Mouse (Mus musculus): Measurements from ENCODE around the gene Bfsp2. TPM values are rescaled to one million over a fixed set of nuclear protein-coding genes. Genes with fewer than 3 reads are reported as not detected.

The Bfsp2 gene
- polyA plus RNA-seq, 1 experiment from 2014 or later = 0.62 TPM

- no peak overlapping the region for H3K4me2 ChIP-seq (replicated peaks)
- no peaks in the 10 kb centered on the region for H3K36me3 ChIP-seq
- ATAC-seq (ENCODE audit: low FRiP score, low read depth) = no peak
- H3K9ac ChIP-seq = no peak overlapping the region
- H3K9me3 ChIP-seq = no peaks in the 10 kb centered on the region
- H3K4me1 ChIP-seq = peaks cover 7% of the 10 kb centered on the region; the same call in 1 of the 2 replicates
- H3K27me3 ChIP-seq (replicated peaks) = no peaks in the 10 kb centered on the region
- no peak overlapping the region for H3K27ac ChIP-seq
- no peak overlapping the region for H3K4me3 ChIP-seq
- 52% methylated on average over 8 of the region's 8 CpGs for WGBS
These were observed 492 bp upstream of the Bfsp2 start for GRCm38 (mm10) chr9:103480603-103481220.

DNA sequence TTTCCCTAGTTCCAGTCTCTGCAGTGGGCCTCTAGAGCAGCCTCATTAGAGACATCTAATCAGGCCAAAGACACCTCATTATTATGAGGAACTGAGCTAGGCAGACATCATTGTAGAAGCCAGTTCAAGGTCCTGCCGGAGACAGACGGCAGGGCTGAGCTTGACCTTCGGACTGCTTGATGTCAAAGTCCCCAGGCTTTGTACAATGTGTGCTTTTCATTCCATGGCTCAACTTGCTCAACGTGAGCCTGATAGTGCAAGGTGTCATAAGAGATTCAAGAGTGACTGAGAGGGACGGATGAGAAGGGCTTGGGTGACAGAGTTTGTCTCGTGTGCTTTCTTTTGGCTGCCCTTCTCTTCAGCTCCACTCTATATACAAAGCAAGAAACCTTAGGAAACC, 4.8 kb downstream of the Bfsp2 start:
- Histone ChIP-seq H3K27me3 (replicated peaks) (no peaks in the 10 kb centered on the region), H3K27ac (no peak overlapping the region), H3K4me3 (no peak overlapping the region), H3K36me3 (no peaks in the 10 kb centered on the region), H3K9me3 (no peaks in the 10 kb centered on the region), H3K4me2 (replicated peaks) (no peak overlapping the region), H3K9ac (no peak overlapping the region), H3K4me1 (peaks cover 23% of the 10 kb centered on the region)
- no peak for ATAC-seq (ENCODE audit: low FRiP score, low read depth)
- WGBS = 87% methylated on average over 6 of the region's 6 CpGs

DNA sequence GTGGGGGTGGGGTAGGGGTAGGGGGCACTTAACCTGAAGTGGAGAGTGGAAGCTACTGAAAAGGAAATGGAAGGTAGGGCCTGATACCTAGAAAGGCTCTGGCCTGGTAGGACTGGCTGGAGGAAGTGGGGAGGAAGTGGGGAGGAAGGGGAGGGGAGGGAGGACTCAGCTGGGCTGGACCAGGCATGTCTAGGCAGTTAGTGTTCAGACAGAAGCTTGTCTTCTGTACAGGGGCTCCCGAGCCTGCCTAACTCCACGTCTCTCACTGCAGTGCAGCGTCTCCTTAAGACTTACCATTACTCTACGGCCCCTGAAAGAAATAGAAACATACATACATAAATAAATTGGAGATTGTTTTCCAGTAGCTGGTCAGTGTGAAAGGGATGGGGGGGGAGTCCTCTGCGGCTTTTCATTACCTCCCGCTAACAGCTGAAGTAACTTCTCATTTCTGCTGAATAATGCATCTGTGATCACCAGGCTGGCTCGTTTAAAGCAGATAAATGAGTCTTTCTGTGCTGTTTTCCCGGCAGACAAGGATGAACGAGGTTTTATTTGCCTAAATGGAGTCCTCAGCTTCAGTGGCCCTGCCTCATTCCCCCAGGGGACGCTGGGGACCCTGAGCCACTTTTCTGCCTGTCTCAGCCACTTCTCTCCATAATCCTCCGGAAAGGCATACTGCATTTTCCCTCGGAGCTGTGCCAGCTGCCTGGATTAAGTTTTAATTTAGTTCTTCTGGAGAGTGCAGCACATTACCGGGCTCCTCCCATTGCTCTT, 6.1 kb downstream of the Bfsp2 start:
- ATAC-seq (ENCODE audit: low FRiP score, low read depth) = peak; percentile 49
- Histone ChIP-seq H3K9me3 (no peaks in the 10 kb centered on the region), H3K27me3 (replicated peaks) (no peaks in the 10 kb centered on the region), H3K9ac (no peak overlapping the region), H3K4me2 (replicated peaks) (peak overlapping the region; percentile 32; the same call in 1 of the 2 replicates), H3K27ac (no peak overlapping the region; the same call in 1 of the 2 replicates), H3K4me3 (no peak overlapping the region), H3K4me1 (peaks cover 28% of the 10 kb centered on the region), H3K36me3 (no peaks in the 10 kb centered on the region)
- 22% methylated on average over 13 of the region's 13 CpGs for WGBS

- Histone ChIP-seq H3K4me2 (replicated peaks) (no peak overlapping the region), H3K4me1 (peaks cover 28% of the 10 kb centered on the region), H3K27ac (no peak overlapping the region), H3K27me3 (replicated peaks) (no peaks in the 10 kb centered on the region), H3K36me3 (no peaks in the 10 kb centered on the region), H3K4me3 (no peak overlapping the region), H3K9ac (no peak overlapping the region), H3K9me3 (no peaks in the 10 kb centered on the region)
- 36% methylated on average over 11 of the region's 11 CpGs for whole genome bisulfite sequencing
- ATAC-seq (ENCODE audit: low FRiP score, low read depth) = no peak
These were observed 8.4 kb downstream of the Bfsp2 start for GRCm38 (mm10) chr9:103471784-103472183.

DNA sequence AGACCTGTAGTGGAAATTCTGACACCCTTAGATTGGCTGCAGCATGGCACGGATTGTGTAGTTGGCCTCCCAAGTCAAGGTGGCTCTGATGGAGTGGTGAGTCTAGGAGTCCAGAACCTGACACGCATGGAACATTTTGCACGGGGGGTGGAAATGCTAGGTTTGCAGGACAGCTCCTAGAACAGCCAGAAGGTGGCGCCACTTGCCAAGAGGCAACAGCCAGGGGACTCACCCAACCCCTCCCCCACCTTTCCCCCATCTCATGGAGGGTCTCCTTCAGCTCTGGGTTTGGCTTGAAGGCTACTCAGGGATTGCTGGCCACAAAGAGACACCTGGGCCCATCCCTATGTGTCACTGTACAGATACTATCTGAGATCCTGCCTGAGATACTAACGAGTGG, 10.7 kb downstream of the Bfsp2 start:
- Histone ChIP-seq H3K9me3 (no peaks in the 10 kb centered on the region), H3K4me2 (replicated peaks) (no peak overlapping the region), H3K36me3 (no peaks in the 10 kb centered on the region), H3K27ac (no peak overlapping the region), H3K4me3 (no peak overlapping the region), H3K4me1 (peaks cover 28% of the 10 kb centered on the region), H3K27me3 (replicated peaks) (no peaks in the 10 kb centered on the region), H3K9ac (no peak overlapping the region)
- WGBS = 72% methylated on average over 5 of the region's 5 CpGs
- no peak for ATAC-seq (ENCODE audit: low FRiP score, low read depth)

- Histone ChIP-seq H3K27me3 (replicated peaks) (no peaks in the 10 kb centered on the region), H3K9ac (no peak overlapping the region), H3K4me3 (no peak overlapping the region), H3K27ac (no peak overlapping the region), H3K4me2 (replicated peaks) (no peak overlapping the region), H3K36me3 (no peaks in the 10 kb centered on the region), H3K9me3 (no peaks in the 10 kb centered on the region), H3K4me1 (peaks cover 23% of the 10 kb centered on the region)
- ATAC-seq (ENCODE audit: low FRiP score, low read depth) = no peak
- WGBS = 76% methylated on average over 7 of the region's 7 CpGs
These were observed 11.3 kb downstream of the Bfsp2 start for GRCm38 (mm10) chr9:103468911-103469310.

GRCm38 (mm10) chr9:103465711-103466220, 14.5 kb downstream of the Bfsp2 start:
- Histone ChIP-seq H3K27ac (0 out of 2 replicates have a peak overlapping the region, but pooled peaks have one; percentile 6), H3K27me3 (replicated peaks) (no peaks in the 10 kb centered on the region), H3K9ac (no peak overlapping the region), H3K36me3 (no peaks in the 10 kb centered on the region), H3K9me3 (no peaks in the 10 kb centered on the region), H3K4me2 (replicated peaks) (no peak overlapping the region), H3K4me3 (no peak overlapping the region), H3K4me1 (peaks cover 7% of the 10 kb centered on the region; the same call in 1 of the 2 replicates)
- peak; percentile 65; the same call in 1 of the 2 replicates for ATAC-seq (ENCODE audit: low FRiP score, low read depth)
- 40% methylated on average over 13 of the region's 13 CpGs for WGBS

DNA sequence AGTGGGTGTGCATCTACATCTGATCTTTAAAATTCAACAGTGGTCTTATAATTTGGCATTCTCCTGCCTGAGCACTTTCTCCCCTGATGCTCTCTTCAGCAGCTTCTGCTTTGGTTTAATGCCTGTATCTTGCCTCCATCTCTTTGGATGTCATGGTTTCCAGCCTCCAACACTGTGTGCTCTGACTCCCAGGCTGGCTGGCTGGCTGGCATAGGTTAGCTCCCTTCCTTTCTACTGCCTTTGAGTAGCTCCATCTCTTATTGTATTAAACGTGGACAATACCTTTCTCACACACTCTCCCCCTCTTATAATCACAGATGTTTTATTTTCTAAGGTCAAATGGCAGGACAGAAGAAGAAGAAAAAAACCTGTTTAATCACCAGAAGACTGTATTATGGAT, 14.9 kb downstream of the Bfsp2 start:
- H3K9ac ChIP-seq = no peak overlapping the region
- H3K4me3 ChIP-seq = no peak overlapping the region
- H3K4me1 ChIP-seq = peaks cover 5% of the 10 kb centered on the region; the same call in 1 of the 2 replicates
- H3K9me3 ChIP-seq = no peaks in the 10 kb centered on the region
- WGBS = 21% methylated on average over 1 of the region's 1 CpGs
- H3K4me2 ChIP-seq (replicated peaks) = no peak overlapping the region
- no peak overlapping the region for H3K27ac ChIP-seq
- no peak for ATAC-seq (ENCODE audit: low FRiP score, low read depth)
- no peaks in the 10 kb centered on the region for H3K27me3 ChIP-seq (replicated peaks)
- no peaks in the 10 kb centered on the region for H3K36me3 ChIP-seq

DNA sequence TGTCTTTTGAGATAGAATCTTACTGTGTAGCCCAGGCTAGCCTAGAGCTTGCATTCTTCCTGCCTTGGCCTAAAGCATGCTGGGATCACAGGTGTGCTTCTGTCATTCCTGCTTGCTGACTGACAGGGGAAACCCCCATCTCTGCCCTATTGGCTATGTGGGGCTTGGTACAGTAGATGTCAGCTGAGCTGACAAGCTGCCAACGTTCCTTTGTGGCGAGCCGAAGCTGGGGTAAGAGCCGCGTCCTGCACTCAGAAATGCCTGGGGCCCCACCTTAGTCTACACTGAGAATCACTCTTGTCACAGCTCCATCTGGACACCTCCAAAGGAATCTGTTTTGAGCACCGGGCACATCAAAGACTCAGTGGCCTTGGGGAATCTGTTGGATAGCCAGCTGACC, 16.4 kb downstream of the Bfsp2 start:
- Histone ChIP-seq H3K4me1 (no peaks in the 10 kb centered on the region; the same call in 1 of the 2 replicates), H3K4me3 (no peak overlapping the region), H3K4me2 (replicated peaks) (no peak overlapping the region), H3K9me3 (no peaks in the 10 kb centered on the region), H3K27ac (no peak overlapping the region), H3K27me3 (replicated peaks) (no peaks in the 10 kb centered on the region), H3K36me3 (no peaks in the 10 kb centered on the region), H3K9ac (no peak overlapping the region)
- WGBS = 73% methylated on average over 6 of the region's 6 CpGs
- ATAC-seq (ENCODE audit: low FRiP score, low read depth) = no peak

DNA sequence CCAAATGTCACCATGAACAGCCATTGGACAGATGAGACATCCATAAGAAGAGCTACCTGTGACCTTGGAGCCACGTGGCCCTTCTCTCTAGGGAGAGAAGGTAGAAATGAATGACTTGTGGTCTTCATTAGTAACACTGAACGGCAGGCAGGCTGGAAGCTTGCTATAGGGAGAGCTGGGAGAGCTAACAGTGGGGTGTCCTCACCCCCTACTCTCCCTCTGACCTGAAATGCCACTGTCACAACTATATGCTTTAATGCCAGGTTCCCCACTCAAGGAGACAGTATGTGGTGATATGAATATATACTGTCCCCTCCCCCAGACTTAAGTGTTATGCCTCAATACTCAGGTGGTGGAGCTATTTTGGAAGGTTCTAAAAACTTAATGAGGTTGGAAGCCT, 20.4 kb downstream of the Bfsp2 start:
- H3K9me3 ChIP-seq = no peaks in the 10 kb centered on the region
- ATAC-seq (ENCODE audit: low FRiP score, low read depth) = no peak
- WGBS = 59% methylated on average over 2 of the region's 2 CpGs
- no peaks in the 10 kb centered on the region for H3K4me1 ChIP-seq
- no peak overlapping the region for H3K27ac ChIP-seq
- H3K9ac ChIP-seq = no peak overlapping the region
- no peaks in the 10 kb centered on the region for H3K27me3 ChIP-seq (replicated peaks)
- H3K4me2 ChIP-seq (replicated peaks) = no peak overlapping the region
- no peaks in the 10 kb centered on the region for H3K36me3 ChIP-seq
- H3K4me3 ChIP-seq = no peak overlapping the region

DNA sequence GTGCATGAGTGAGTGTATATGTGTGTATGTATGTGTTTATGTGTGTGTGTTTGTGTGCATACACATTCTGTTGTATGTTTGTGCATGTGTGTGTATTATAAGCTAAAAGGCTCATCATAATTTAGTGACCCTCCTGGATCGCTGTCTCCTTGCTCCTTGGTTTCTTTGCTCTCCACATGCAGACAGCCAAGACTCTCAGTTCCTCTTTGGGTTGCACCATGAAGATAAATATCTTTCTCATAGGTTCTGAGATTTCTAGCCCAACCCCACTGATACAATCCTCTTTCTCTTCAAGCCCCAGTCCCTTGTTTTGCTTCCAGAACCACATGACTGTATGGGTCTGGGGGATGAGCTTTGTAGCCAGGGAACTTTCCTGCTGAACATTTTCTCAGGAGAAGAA, 20.9 kb downstream of the Bfsp2 start:
- ATAC-seq (ENCODE audit: low FRiP score, low read depth) = no peak
- no peaks in the 10 kb centered on the region for H3K9me3 ChIP-seq
- 95% methylated on average over 1 of the region's 1 CpGs for WGBS
- no peak overlapping the region for H3K27ac ChIP-seq
- H3K36me3 ChIP-seq = no peaks in the 10 kb centered on the region
- H3K4me1 ChIP-seq = no peaks in the 10 kb centered on the region
- H3K9ac ChIP-seq = no peak overlapping the region
- no peak overlapping the region for H3K4me2 ChIP-seq (replicated peaks)
- no peak overlapping the region for H3K4me3 ChIP-seq
- H3K27me3 ChIP-seq (replicated peaks) = no peaks in the 10 kb centered on the region

GRCm38 (mm10) chr9:103449651-103450050, 30.6 kb downstream of the Bfsp2 start:
- 80% methylated on average over 6 of the region's 6 CpGs for WGBS
- Histone ChIP-seq H3K27me3 (replicated peaks) (no peaks in the 10 kb centered on the region), H3K9ac (no peak overlapping the region), H3K36me3 (no peaks in the 10 kb centered on the region), H3K4me2 (replicated peaks) (no peak overlapping the region), H3K4me1 (no peaks in the 10 kb centered on the region), H3K9me3 (no peaks in the 10 kb centered on the region), H3K27ac (no peak overlapping the region), H3K4me3 (no peak overlapping the region)
- ATAC-seq (ENCODE audit: low FRiP score, low read depth) = no peak

Data from neural tube, embryonic 12.5 days (tissue).